Mouse (Mus musculus) hindbrain, postnatal 0 days (tissue): ENCODE data around the gene Serpinf2. TPM values are rescaled to one million over a fixed set of nuclear protein-coding genes. Genes with fewer than 3 reads are reported as not detected.
"Not testable (repeated sequence)": the region's sequence is repeated elsewhere in the genome, so short reads cannot be mapped to it uniquely, and the experiment has no call there.

Experiments used
- ATAC-seq: fragments of 200-750 bp; cut with Nextera tagmentation; 2 replicates; pipeline ENCODE4 v1.8.0; 2017; ENCODE audit warnings: mild to moderate bottlenecking, moderate TSS enrichment, moderate library complexity
- DNase-seq: peaks from one replicate; pipeline ENCODE4 v3.0.0-alpha.2; 2015; ENCODE audit warnings: low spot score
- H3K27ac ChIP-seq: fragments of 300-500 bp; sonication (generic); 2 replicates; pipeline ENCODE4 v1.5.1; 2014; ENCODE audit warnings: mild to moderate bottlenecking
- H3K27me3 ChIP-seq: fragments of 300-500 bp; sonication (generic); 2 replicates; pipeline ENCODE4 v1.6.1; 2014; ENCODE audit warnings: low read length, mixed read lengths; ENCODE audit not compliant: insufficient read depth
- H3K36me3 ChIP-seq: fragments of 300-500 bp; sonication (generic); 2 replicates; pipeline ENCODE4 v1.6.1; 2014; ENCODE audit warnings: low read length, mixed read lengths; ENCODE audit not compliant: insufficient read depth
- H3K4me1 ChIP-seq: fragments of 300-500 bp; sonication (generic); 2 replicates; pipeline ENCODE4 v1.6.1; 2014; ENCODE audit warnings: antibody characterized with exemption, low read length, mixed read lengths; ENCODE audit not compliant: insufficient read depth
- H3K4me2 ChIP-seq: fragments of 300-500 bp; sonication (generic); 2 replicates; pipeline ENCODE4 v1.6.1; 2014; ENCODE audit warnings: low read depth, mild to moderate bottlenecking, low read length, moderate library complexity, mixed read lengths
- H3K4me3 ChIP-seq: fragments of 300-500 bp; sonication (generic); 2 replicates; pipeline ENCODE4 v1.5.1; 2014; ENCODE audit warnings: low read length
- H3K9ac ChIP-seq: fragments of 300-500 bp; sonication (generic); replicated peaks from 2 replicates; pipeline ENCODE4 v1.6.1; 2014; ENCODE audit warnings: mild to moderate bottlenecking, low read length, moderate library complexity, mixed read lengths
- H3K9me3 ChIP-seq: fragments of 300-500 bp; sonication (generic); 2 replicates; pipeline ENCODE4 v1.6.1; 2016; ENCODE audit warnings: low read length, mixed read lengths
- CTCF ChIP-seq: IDR thresholded peaks from 2 replicates; pipeline ENCODE4 v1.5.1; 2016; ENCODE audit warnings: antibody characterized with exemption, control low read depth, low read depth
- WGBS: fragments of 180-500 bp; shearing (Covaris S2); extraction: QIAGEN DNeasy Blood & Tissue Kit; methylation state at CpG from one replicate; pipeline ENCODE4 v1.1.7; 2014; 5-methylcytosine and 5-hydroxymethylcytosine counted together
- microRNA counts: library from miRNA; unstranded; fragments of <30 nt; microRNA quantifications from one replicate; lab custom pipeline; 2015
- microRNA-seq, 2 experiments: library from miRNA; unstranded; fragments of <30 nt; microRNA quantifications; one replicate each; pipeline ENCODE4; 2016
- polyA plus RNA-seq: library from polyadenylated mRNA; unstranded; fragments of >200 nt; fragmentation: Nextera tagmentation; extraction: Ambion mirVana; gene quantifications from 2 replicates; pipeline ENCODE4 v1.2.1, GENCODE M21; 2015
- total RNA-seq: library from RNA; depleted of rRNA; stranded (reverse); fragments of >200 nt; gene quantifications from 2 replicates; pipeline ENCODE4 v1.2.3, GENCODE M21; 2014; rRNA removed

The Serpinf2 gene
- total and polyA plus RNA-seq, 2 experiments from 2014 or later = 0.05 TPM; not detected in 1

- DNase-seq (peak; percentile 13), ATAC-seq (no peak)
- Histone ChIP-seq H3K27me3 (no peaks in the 10 kb centered on the region), H3K4me2 (no peak overlapping the region), H3K4me3 (no peak overlapping the region), H3K27ac (no peak overlapping the region), H3K4me1 (no peaks in the 10 kb centered on the region), H3K9me3 (no peaks in the 10 kb centered on the region), H3K9ac (no peak overlapping the region), H3K36me3 (no peaks in the 10 kb centered on the region)
- 48% methylated on average over 9 of the region's 9 CpGs for WGBS
- no peak for TF ChIP-seq CTCF
Observed at GRCm38 (mm10) chr11:75400099-75400498, 39.3 kb downstream of the Serpinf2 start.

- H3K27me3 ChIP-seq = no peaks in the 10 kb centered on the region
- H3K9ac ChIP-seq = no peak overlapping the region
- no peak for DNase-seq
- no peaks in the 10 kb centered on the region for H3K9me3 ChIP-seq
- no peaks in the 10 kb centered on the region for H3K4me1 ChIP-seq
- H3K27ac ChIP-seq = no peak overlapping the region
- H3K36me3 ChIP-seq = no peaks in the 10 kb centered on the region
- no peak for ATAC-seq
- 77% methylated on average over 11 of the region's 11 CpGs for WGBS
- no peak overlapping the region for H3K4me3 ChIP-seq
- no peak overlapping the region for H3K4me2 ChIP-seq
- no peak for TF ChIP-seq CTCF
Observed at GRCm38 (mm10) chr11:75399411-75399841, 40.0 kb downstream of the Serpinf2 start.

GRCm38 (mm10) chr11:75397452-75397851 lies 41.9 kb downstream of the Serpinf2 start:
- no peaks in the 10 kb centered on the region for H3K36me3 ChIP-seq
- no peak for DNase-seq
- H3K9ac ChIP-seq = no peak overlapping the region
- no peak for TF ChIP-seq CTCF
- no peak for ATAC-seq
- H3K4me3 ChIP-seq = no peak overlapping the region
- no peaks in the 10 kb centered on the region for H3K4me1 ChIP-seq
- H3K9me3 ChIP-seq = no peaks in the 10 kb centered on the region
- H3K27me3 ChIP-seq = no peaks in the 10 kb centered on the region
- no peak overlapping the region for H3K4me2 ChIP-seq
- WGBS = 72% methylated on average over 7 of the region's 7 CpGs
- no peak overlapping the region for H3K27ac ChIP-seq

GRCm38 (mm10) chr11:75395611-75396010 lies 43.8 kb downstream of the Serpinf2 start:
- no peak for TF ChIP-seq CTCF
- Histone ChIP-seq H3K4me1 (no peaks in the 10 kb centered on the region), H3K9me3 (no peaks in the 10 kb centered on the region), H3K4me3 (no peak overlapping the region), H3K9ac (no peak overlapping the region), H3K27ac (no peak overlapping the region), H3K27me3 (no peaks in the 10 kb centered on the region), H3K4me2 (no peak overlapping the region), H3K36me3 (no peaks in the 10 kb centered on the region)
- 88% methylated on average over 1 of the region's 1 CpGs for WGBS
- DNase-seq (no peak), ATAC-seq (no peak)

GRCm38 (mm10) chr11:75383529-75383928 lies 55.9 kb downstream of the Serpinf2 start:
- ATAC-seq, H3K4me3 ChIP-seq, H3K36me3 ChIP-seq, H3K27ac ChIP-seq, H3K9ac ChIP-seq, H3K4me2 ChIP-seq, DNase-seq, H3K27me3 ChIP-seq, H3K9me3 ChIP-seq, H3K4me1 ChIP-seq: not testable (repeated sequence)
- WGBS = 66% methylated on average over 3 of the region's 3 CpGs

MicroRNAs within 50 kb of the gene (microRNA counts, 519-probe panel; counts per million panel counts)
- microRNA mmu-miR-22 (lab: Ali Mortazavi, UCI) = 5,652 counts per million, percentile 92 among the panel's probes with 10 or more counts

Small RNA genes lying within 50 kb of the gene (microRNA-seq; reads per million reads assigned to microRNA genes)
- 12,578 to 14,562 reads per million in 2 experiments for gene Mir22

Other genes starting within 250 kb of the Serpinf2 start
- gene Dph1, start 248.3 kb downstream of the Serpinf2 start, total RNA-seq = 31.3 and 39.2 TPM in 2 replicates
- 13.5 and 13.6 TPM in 2 replicates for gene Dph1, start 248.3 kb downstream of the Serpinf2 start, polyA plus RNA-seq
- 13.0 and 13.4 TPM in 2 replicates for gene Rtn4rl1, start 245.8 kb downstream of the Serpinf2 start, total RNA-seq
- 9.9 and 10.7 TPM in 2 replicates for gene Rtn4rl1, start 245.8 kb downstream of the Serpinf2 start, polyA plus RNA-seq
- 66.9 and 105 TPM in 2 replicates for gene Rpa1, start 91.3 kb downstream of the Serpinf2 start, total RNA-seq
- gene Rpa1, start 91.3 kb downstream of the Serpinf2 start, polyA plus RNA-seq = 51.1 and 55.5 TPM in 2 replicates
- gene Smyd4, start 91.2 kb downstream of the Serpinf2 start, total RNA-seq = 12.7 and 14.1 TPM in 2 replicates
- gene Smyd4, start 91.2 kb downstream of the Serpinf2 start, polyA plus RNA-seq = 17.1 and 17.7 TPM in 2 replicates
- 56.6 and 57.6 TPM in 2 replicates for gene Serpinf1, start 16.9 kb downstream of the Serpinf2 start, total RNA-seq
- gene Serpinf1, start 16.9 kb downstream of the Serpinf2 start, polyA plus RNA-seq = 41.5 and 47.1 TPM in 2 replicates
- gene Wdr81, start 15.1 kb upstream of the Serpinf2 start, total RNA-seq = 19.4 and 20.4 TPM in 2 replicates
- gene Wdr81, start 15.1 kb upstream of the Serpinf2 start, polyA plus RNA-seq = 3.9 and 4.1 TPM in 2 replicates
- 1.0 and 3.4 TPM in 2 replicates for gene Tlcd2, start 22.1 kb upstream of the Serpinf2 start, total RNA-seq
- 1.5 and 1.6 TPM in 2 replicates for gene Tlcd2, start 22.1 kb upstream of the Serpinf2 start, polyA plus RNA-seq
- gene Prpf8, start 47.2 kb upstream of the Serpinf2 start, total RNA-seq = 118 and 126 TPM in 2 replicates
- gene Prpf8, start 47.2 kb upstream of the Serpinf2 start, polyA plus RNA-seq = 25.9 and 29.4 TPM in 2 replicates
- gene Rilp, start 70.5 kb upstream of the Serpinf2 start, total RNA-seq = 3.9 and 6.6 TPM in 2 replicates
- 7.3 and 7.6 TPM in 2 replicates for gene Rilp, start 70.5 kb upstream of the Serpinf2 start, polyA plus RNA-seq
- 3.3 and 3.7 TPM in 2 replicates for gene Scarf1, start 73.9 kb upstream of the Serpinf2 start, total RNA-seq
- 3.5 and 3.6 TPM in 2 replicates for gene Scarf1, start 73.9 kb upstream of the Serpinf2 start, polyA plus RNA-seq
- gene Slc43a2, start 92.1 kb upstream of the Serpinf2 start, total RNA-seq = 31.3 and 36.2 TPM in 2 replicates
- gene Slc43a2, start 92.1 kb upstream of the Serpinf2 start, polyA plus RNA-seq = 17.2 and 17.8 TPM in 2 replicates
- gene Pitpna, start 148.5 kb upstream of the Serpinf2 start, total RNA-seq = 90.7 and 91.4 TPM in 2 replicates
- 95.9 and 109 TPM in 2 replicates for gene Pitpna, start 148.5 kb upstream of the Serpinf2 start, polyA plus RNA-seq
- gene Inpp5k, start 191.4 kb upstream of the Serpinf2 start, total RNA-seq = 52.1 and 53.2 TPM in 2 replicates
- gene Inpp5k, start 191.4 kb upstream of the Serpinf2 start, polyA plus RNA-seq = 38.8 and 43.9 TPM in 2 replicates
- gene Myo1c, start 210.9 kb upstream of the Serpinf2 start, total RNA-seq = 20.5 and 22.4 TPM in 2 replicates
- gene Myo1c, start 210.9 kb upstream of the Serpinf2 start, polyA plus RNA-seq = 9.3 and 9.5 TPM in 2 replicates
- 83.3 and 111 TPM in 2 replicates for gene Crk, start 239.7 kb upstream of the Serpinf2 start, total RNA-seq
- 82.3 and 82.5 TPM in 2 replicates for gene Crk, start 239.7 kb upstream of the Serpinf2 start, polyA plus RNA-seq